Mouse (Mus musculus) lung, postnatal 0 days (tissue): Measurements from ENCODE around the gene Tmem164.

ENCODE experiments used
- CTCF ChIP-seq: IDR thresholded peaks from 2 replicates; pipeline ENCODE4 v1.5.1; 2016; ENCODE audit warnings: antibody characterized with exemption, mild to moderate bottlenecking
- EP300 ChIP-seq: IDR thresholded peaks from 2 replicates; pipeline ENCODE4 v1.6.1; 2016; ENCODE audit warnings: antibody characterized with exemption, mild to moderate bottlenecking, control low read depth

GRCm38 (mm10) chrX:142678499-142679474 lies 2.4 kb upstream of the Tmem164 start:
- TF ChIP-seq CTCF (no peak), EP300 (no peak)
